Mouse (Mus musculus) liver, embryonic 14.5 days (tissue): ENCODE measurements around the gene Slc28a1.

Experiments used
- CTCF ChIP-seq: IDR thresholded peaks from 2 replicates; pipeline ENCODE4 v1.5.1; 2016; ENCODE audit warnings: antibody characterized with exemption, low read depth, control low read depth
- EP300 ChIP-seq: IDR thresholded peaks from 2 replicates; pipeline ENCODE4 v1.6.1; 2016; ENCODE audit warnings: antibody characterized with exemption, low read depth

- TF ChIP-seq CTCF (no peak), EP300 (no peak)
These were observed 22.7 kb downstream of the Slc28a1 start for GRCm38 (mm10) chr7:81137292-81137691.
